Mouse (Mus musculus) CH12.LX (cell line): ENCODE data around the gene Hgd. TPM values are rescaled to one million over a fixed set of nuclear protein-coding genes. Genes with fewer than 3 reads are reported as not detected.

Experiments used
- DNase-seq: peaks from one replicate; pipeline ENCODE4 v3.0.0-alpha.2; 2013; ENCODE audit errors: extremely low read depth
- H3K27ac ChIP-seq: 2 replicates; pipeline ENCODE4 v1.5.1; 2012; ENCODE audit warnings: low read depth, mild to moderate bottlenecking, control low read depth, moderate library complexity; ENCODE audit not compliant: insufficient read depth
- H3K27me3 ChIP-seq: replicated peaks from 2 replicates; pipeline ENCODE3; 2012; ENCODE audit warnings: inconsistent platforms
- H3K36me3 ChIP-seq, 2 experiments: replicated peaks in 1 of 2; 2 replicates each; pipeline versions ENCODE3 to v1.6.1; 2012; ENCODE audit warnings: inconsistent platforms in 1 of 2, low read length in 1 of 2, mild to moderate bottlenecking in 1 of 2, mixed read lengths in 1 of 2, moderate library complexity in 1 of 2; ENCODE audit not compliant: control insufficient read depth in 1 of 2, insufficient read depth in 1 of 2
- H3K4me1 ChIP-seq, 2 experiments: 2 replicates each; pipeline ENCODE4 v1.6.1; 2012; ENCODE audit warnings: inconsistent platforms in 1 of 2, moderate library complexity in 1 of 2; ENCODE audit not compliant: insufficient read depth in 2 of 2, control insufficient read depth in 1 of 2
- H3K4me2 ChIP-seq: 2 replicates; pipeline ENCODE4 v1.6.1; 2012; ENCODE audit warnings: low read depth, mild to moderate bottlenecking, control low read depth; ENCODE audit not compliant: poor library complexity, insufficient read depth, severe bottlenecking
- H3K4me3 ChIP-seq, 3 experiments: fragments of 150-350 bp in 1 of 3; sonication (generic) in 1 of 3; replicated peaks in 1 of 3; 2 replicates each; pipeline versions ENCODE3 to v1.5.1; 2011 to 2012; ENCODE audit warnings: low read depth in 2 of 3, low read length in 2 of 3, mild to moderate bottlenecking in 2 of 3, moderate library complexity in 2 of 3, control low read depth in 1 of 3, improper control_type of control experiment in 1 of 3, inconsistent platforms in 1 of 3, mixed read lengths in 1 of 3; ENCODE audit not compliant: poor library complexity in 1 of 3
- H3K79me2 ChIP-seq: replicated peaks from 2 replicates; pipeline ENCODE4 v1.6.1; 2012; ENCODE audit warnings: mild to moderate bottlenecking, moderate library complexity; ENCODE audit not compliant: control insufficient read depth, poor library complexity, insufficient read depth, severe bottlenecking; ENCODE audit errors: extremely low read depth
- H3K9ac ChIP-seq: 2 replicates; pipeline ENCODE4 v1.6.1; 2012; ENCODE audit warnings: low read depth, mild to moderate bottlenecking, control low read depth, moderate library complexity; ENCODE audit not compliant: insufficient read depth
- H3K9me3 ChIP-seq: replicated peaks from 2 replicates; pipeline ENCODE3; 2012; ENCODE audit warnings: low read length, inconsistent platforms, mixed read lengths
- BHLHE40 ChIP-seq: IDR thresholded peaks from 2 replicates; pipeline ENCODE4 v1.6.1; 2011; ENCODE audit warnings: mild to moderate bottlenecking, low read depth, low read length, improper control_type of control experiment
- CHD2 ChIP-seq: IDR thresholded peaks from 2 replicates; pipeline ENCODE4 v1.6.1; 2011; ENCODE audit warnings: low read length, improper control_type of control experiment
- CTCF ChIP-seq, 2 experiments: IDR thresholded peaks in 1 of 2; conservative IDR thresholded peaks in 1 of 2; 2 replicates each; pipeline ENCODE4 v1.5.1; 2011 to 2012; ENCODE audit warnings: low read depth in 2 of 2, low read length in 2 of 2, improper control_type of control experiment in 1 of 2, inconsistent platforms in 1 of 2, mild to moderate bottlenecking in 1 of 2, moderate library complexity in 1 of 2
- E2F4 ChIP-seq: IDR thresholded peaks from 2 replicates; pipeline ENCODE4 v1.6.1; 2011; ENCODE audit warnings: low read depth, low read length, improper control_type of control experiment; ENCODE audit not compliant: insufficient replicate concordance
- ETS1 ChIP-seq: conservative IDR thresholded peaks from 2 replicates; pipeline ENCODE4 v1.6.1; 2012; ENCODE audit warnings: low read depth, mild to moderate bottlenecking, inconsistent platforms, low read length, improper control_type of control experiment, moderate library complexity
- GABPA ChIP-seq: IDR thresholded peaks from 2 replicates; pipeline ENCODE4 v1.6.1; 2012; ENCODE audit warnings: low read depth, low read length, improper control_type of control experiment, inconsistent platforms; ENCODE audit not compliant: insufficient replicate concordance
- HCFC1 ChIP-seq: IDR thresholded peaks from 2 replicates; pipeline ENCODE4 v1.6.1; 2012; ENCODE audit warnings: low read depth, mild to moderate bottlenecking, inconsistent platforms, low read length, improper control_type of control experiment
- JUND ChIP-seq: conservative IDR thresholded peaks from 2 replicates; pipeline ENCODE4 v1.6.1; 2011; ENCODE audit warnings: low read depth, low read length, improper control_type of control experiment
- KAT2A ChIP-seq: IDR thresholded peaks from 2 replicates; pipeline ENCODE4 v1.6.1; 2012; ENCODE audit warnings: low read length, improper control_type of control experiment, inconsistent platforms; ENCODE audit not compliant: insufficient replicate concordance
- MAFK ChIP-seq: IDR thresholded peaks from 2 replicates; pipeline ENCODE4 v1.6.1; 2011; ENCODE audit warnings: low read length, improper control_type of control experiment; ENCODE audit not compliant: insufficient replicate concordance
- MAX ChIP-seq: IDR thresholded peaks from 2 replicates; pipeline ENCODE4 v1.6.1; 2011; ENCODE audit warnings: low read length, improper control_type of control experiment
- MXI1 ChIP-seq: IDR thresholded peaks from 2 replicates; pipeline ENCODE4 v1.6.1; 2011; ENCODE audit warnings: mild to moderate bottlenecking, low read depth, low read length, improper control_type of control experiment
- MYC ChIP-seq: IDR thresholded peaks from 2 replicates; pipeline ENCODE4 v1.6.1; 2011; ENCODE audit warnings: low read depth, mild to moderate bottlenecking, improper control_type of control experiment, low read length
- NRF1 ChIP-seq: IDR thresholded peaks from 2 replicates; pipeline ENCODE4 v1.6.1; 2014; ENCODE audit warnings: low read depth, mild to moderate bottlenecking, inconsistent platforms, low read length, improper control_type of control experiment, moderate library complexity
- POLR2AphosphoS2 ChIP-seq: IDR thresholded peaks from 2 replicates; pipeline ENCODE4 v1.6.1; 2011; ENCODE audit warnings: low read depth, low read length, improper control_type of control experiment
- RCOR1 ChIP-seq: conservative IDR thresholded peaks from 2 replicates; pipeline ENCODE4 v1.6.1; 2012; ENCODE audit warnings: low read depth, mild to moderate bottlenecking, inconsistent platforms, low read length, improper control_type of control experiment
- ZMIZ1 ChIP-seq: IDR thresholded peaks from 2 replicates; pipeline ENCODE4 v1.6.1; 2012; ENCODE audit warnings: low read depth, mild to moderate bottlenecking, inconsistent platforms, low read length, improper control_type of control experiment
- dilution Hi-C: fragments of 300-500 bp; cut with MboI; formaldehyde crosslinking; loops from 2 replicates; pipeline ENCODE4 v1.14.3; 2020; ENCODE audit warnings: low sequenced_read_pairs; ENCODE audit not compliant: extremely low pct_unique_long_range_greater_than_20kb, extremely low pct_ligation_motif_present
- in situ Hi-C: fragments of 300-500 bp; cut with MboI; formaldehyde crosslinking; loops from 3 replicates; pipeline ENCODE4 v1.14.3; 2019; ENCODE audit warnings: low sequenced_read_pairs, low pct_ligation_motif_present, low pct_unique_long_range_greater_than_20kb, mixed read lengths
- polyA plus RNA-seq: library from polyadenylated mRNA; unstranded; fragments of >175 nt; gene quantifications from 2 replicates; pipeline ENCODE4 v1.2.1, GENCODE M21; 2012; ENCODE audit warnings: low read depth; ENCODE audit not compliant: insufficient read length
- total RNA-seq, 2 experiments: library from RNA; depleted of rRNA; stranded (reverse); fragments of 300-350 nt in 1 of 2; fragments of >200 nt in 1 of 2; gene quantifications; 2 replicates each; pipeline ENCODE4 v1.2.3; 2012 to 2014

Gene Hgd
- total and polyA plus RNA-seq, 3 experiments = not detected

GRCm38 (mm10) chr16:37616104-37616503 is 36.2 kb downstream of the Hgd start:
- no peaks in the 10 kb centered on the region for H3K9me3 ChIP-seq
- H3K4me1 ChIP-seq = peaks cover 6 to 24% of the 10 kb centered on the region in 2 experiments
- no peak for TF ChIP-seq POLR2AphosphoS2
- TF ChIP-seq CTCF (conservative IDR thresholded peaks at IDR 0.05 in 1 of 2, IDR thresholded peaks at IDR 0.05 in 1 of 2; ENCODE audit: low read depth in 2 of 2, low read length in 2 of 2) = no peak
- TF ChIP-seq MAX = no peak
- no peak for TF ChIP-seq BHLHE40
- TF ChIP-seq KAT2A = no peak
- no peak for TF ChIP-seq JUND
- TF ChIP-seq, all 38 proteins: peak for 0
- no peak overlapping the region for H3K27ac ChIP-seq
- no peaks in the 10 kb centered on the region for H3K79me2 ChIP-seq
- dilution Hi-C loops (no loop called here), in situ Hi-C loops (no loop called here)
- H3K36me3 ChIP-seq = no peaks in the 10 kb centered on the region
- no peaks in the 10 kb centered on the region for H3K27me3 ChIP-seq
- DNase-seq = no peak
- peak overlapping the region; percentile 29; the same call in 1 of the 2 replicates for H3K4me2 ChIP-seq
- 0 out of 2 replicates have a peak overlapping the region, but pooled peaks have one; percentile 25 for H3K9ac ChIP-seq
- H3K4me3 ChIP-seq = no peak overlapping the region

GRCm38 (mm10) chr16:37617695-37618094 is 37.7 kb downstream of the Hgd start:
- Histone ChIP-seq H3K79me2 (no peaks in the 10 kb centered on the region), H3K4me3 (no peak overlapping the region), H3K27me3 (no peaks in the 10 kb centered on the region), H3K9ac (no peak overlapping the region), H3K4me2 (no peak overlapping the region), H3K27ac (no peak overlapping the region), H3K9me3 (no peaks in the 10 kb centered on the region), H3K4me1 (peaks cover 6 to 24% of the 10 kb centered on the region in 2 experiments), H3K36me3 (no peaks in the 10 kb centered on the region)
- DNase-seq = no peak
- TF ChIP-seq CHD2 (no peak), HCFC1 (no peak), MXI1 (no peak), NRF1 (no peak), CTCF (conservative IDR thresholded peaks at IDR 0.05 in 1 of 2, IDR thresholded peaks at IDR 0.05 in 1 of 2; ENCODE audit: low read depth in 2 of 2, low read length in 2 of 2) (no peak), ETS1 (no peak), MAX (no peak), RCOR1 (no peak), ZMIZ1 (no peak), E2F4 (no peak), MYC (no peak), MAFK (no peak), GABPA (no peak)
- dilution Hi-C loops = no loop called here
- in situ Hi-C loops = no loop called here
